Mouse (Mus musculus): Measurements from ENCODE around the gene Inca1.

DNA sequence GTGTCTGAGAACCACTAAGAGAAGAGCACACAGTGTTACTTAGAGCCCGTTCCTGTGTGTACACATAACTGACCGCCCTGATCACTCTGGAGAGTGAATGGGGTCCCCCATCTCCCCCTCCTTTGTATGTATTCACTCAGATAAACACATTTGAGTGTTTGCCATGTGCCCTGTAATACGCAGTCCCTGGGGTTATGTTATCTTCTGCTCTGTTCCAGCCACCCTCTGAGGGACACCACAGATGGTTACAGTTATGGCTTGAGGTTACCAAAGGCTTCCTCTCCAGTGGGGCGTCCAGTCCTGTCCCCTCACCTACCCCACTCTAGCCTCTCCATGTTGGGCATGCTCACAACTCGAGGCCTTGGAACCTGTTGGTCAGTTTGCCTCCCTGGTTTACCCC lies 27.4 kb upstream of the Inca1 start:
- no peak for TF ChIP-seq POLR2A (IDR thresholded peaks at IDR 0.05; ENCODE audit: low read depth, low read length)
- no peak for TF ChIP-seq CTCF (IDR thresholded peaks at IDR 0.05; ENCODE audit: borderline replicate concordance, insufficient read depth, low read length)
